Mouse (Mus musculus): ENCODE measurements at regions not wholly inside any gene's neighbourhood (a gene's known extent, or its start where the extent isn't known, plus 50 kb on each side); places are given as distances from the start of the nearest gene placed in this dataset.

GRCm38 (mm10) chr4:68572521-68572920 is 381.7 kb downstream of the Brinp1 start:
- TF ChIP-seq USF1 (IDR thresholded peaks at IDR 0.05; ENCODE audit: low read depth) (no peak), POLR2A (IDR thresholded peaks at IDR 0.05; ENCODE audit: insufficient read length, low read depth) (no peak), TCF12 (IDR thresholded peaks at IDR 0.05; ENCODE audit: insufficient read depth, poor library complexity, severe bottlenecking) (no peak), E2F4 (IDR thresholded peaks at IDR 0.05; ENCODE audit: insufficient read depth) (no peak), MAX (IDR thresholded peaks at IDR 0.05; ENCODE audit: low read depth) (no peak), CEBPB (IDR thresholded peaks at IDR 0.05; ENCODE audit: insufficient read depth, poor library complexity, severe bottlenecking) (no peak), MYOG (IDR thresholded peaks at IDR 0.05; ENCODE audit: control insufficient read depth in 1 of 3, insufficient read depth in 1 of 3, insufficient read length in 2 of 3, low read depth in 2 of 3) (no peak), POLR2AphosphoS2 (IDR thresholded peaks at IDR 0.05; ENCODE audit: insufficient read length, low read depth) (no peak), MYOD1 (IDR thresholded peaks at IDR 0.05; ENCODE audit: control insufficient read depth in 1 of 3, insufficient read length in 2 of 3, low read depth in 2 of 3) (no peak), REST (IDR thresholded peaks at IDR 0.05; ENCODE audit: insufficient read depth, insufficient read length) (no peak)
